ENCODE assay signal across 11 mouse cellular contexts in the genomic region with DNA sequence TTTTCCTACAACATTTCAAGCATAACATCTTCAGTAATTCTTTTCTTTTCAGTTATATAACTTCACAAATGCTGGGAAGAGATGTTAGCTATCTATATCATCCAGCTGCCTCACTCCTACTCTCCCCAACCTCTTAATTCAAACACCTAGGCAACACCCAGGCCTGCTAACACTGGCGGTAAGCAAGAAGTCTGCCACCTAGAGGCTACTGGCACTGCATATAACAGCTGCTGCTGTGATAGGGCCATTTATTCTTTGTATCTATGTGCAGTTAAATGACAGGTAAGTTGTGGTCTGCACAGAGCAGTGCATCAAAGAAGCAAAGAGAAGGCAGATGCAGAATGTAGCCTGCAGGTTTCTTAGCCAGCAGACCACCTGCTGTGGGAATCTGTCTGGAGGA. TPM values are rescaled to one million over a fixed set of nuclear protein-coding genes. Genes with fewer than 3 reads are reported as not detected.
DNase-seq lines count a peak whose midpoint lies in the region; ATAC-seq lines count a peak whose summit lies in the region.
"Had no signal": no experiment of that assay in that cellular context is flagged by ENCODE, and none has a peak within 500 bp of the region (broad histone marks: within the 10 kb centered on the region; RNA-seq: fewer than 3 reads in every experiment).

No protein-coding gene starts in this region.

- no peak overlapping the region for H3K27ac ChIP-seq in forebrain, embryonic 14.5 days (ENCODE audit: low read depth, low read length)
- no peak overlapping the region for H3K27ac ChIP-seq in forebrain, embryonic 12.5 days
- no peak overlapping the region for H3K27ac ChIP-seq in liver, embryonic 12.5 days
- no peak overlapping the region for H3K27ac ChIP-seq in liver, embryonic 11.5 days (ENCODE audit: low read depth, low read length)
- H3K27ac ChIP-seq: heart, embryonic 13.5 days; midbrain, embryonic 10.5 days had no signal

- no peaks in the 10 kb centered on the region for H3K9me3 ChIP-seq in forebrain, embryonic 14.5 days (replicated peaks; ENCODE audit: control insufficient read depth, low read length)
- no peaks in the 10 kb centered on the region for H3K9me3 ChIP-seq in forebrain, embryonic 12.5 days
- H3K9me3 ChIP-seq in liver, embryonic 12.5 days (replicated peaks): no peaks in the 10 kb centered on the region
- H3K9me3 ChIP-seq in liver, embryonic 11.5 days (ENCODE audit: control insufficient read depth, low read length): no peaks in the 10 kb centered on the region
- H3K9me3 ChIP-seq: heart, embryonic 13.5 days; midbrain, embryonic 10.5 days had no signal

- ATAC-seq in forebrain, embryonic 14.5 days: peak; percentile 44; the same call in 1 of the 2 replicates
- no peak for ATAC-seq in forebrain, embryonic 12.5 days (ENCODE audit: low FRiP score)
- 0 out of 2 replicates have a peak, but pooled peaks have one; percentile 32 for ATAC-seq in liver, embryonic 12.5 days
- no peak for ATAC-seq in liver, embryonic 11.5 days (replicated peaks; ENCODE audit: low FRiP score)

- WGBS in forebrain, embryonic 14.5 days: 37% methylated on average over 1 of the region's 1 CpGs
- WGBS in forebrain, embryonic 12.5 days: 43% methylated on average over 1 of the region's 1 CpGs
- 38% methylated on average over 1 of the region's 1 CpGs for WGBS in liver, embryonic 12.5 days (ENCODE audit: insufficient replicate concordance)
- WGBS in liver, embryonic 11.5 days: 55% methylated on average over 1 of the region's 1 CpGs

- no peak overlapping the region for H3K9ac ChIP-seq in forebrain, embryonic 14.5 days (ENCODE audit: low read length)
- H3K9ac ChIP-seq in forebrain, embryonic 12.5 days: no peak overlapping the region
- H3K9ac ChIP-seq in liver, embryonic 12.5 days: no peak overlapping the region
- H3K9ac ChIP-seq in liver, embryonic 11.5 days (ENCODE audit: low read depth, low read length): no peak overlapping the region
- H3K9ac ChIP-seq: heart, embryonic 13.5 days had no signal

- H3K27me3 ChIP-seq in forebrain, embryonic 14.5 days (replicated peaks; ENCODE audit: control insufficient read depth, insufficient read depth, low read length): no peaks in the 10 kb centered on the region
- no peaks in the 10 kb centered on the region for H3K27me3 ChIP-seq in forebrain, embryonic 12.5 days
- no peaks in the 10 kb centered on the region for H3K27me3 ChIP-seq in liver, embryonic 12.5 days (replicated peaks)
- no peaks in the 10 kb centered on the region for H3K27me3 ChIP-seq in liver, embryonic 11.5 days (replicated peaks; ENCODE audit: control insufficient read depth, insufficient read depth, low read length)
- H3K27me3 ChIP-seq: heart, embryonic 13.5 days had no signal

- no peaks in the 10 kb centered on the region for H3K4me1 ChIP-seq in forebrain, embryonic 14.5 days (ENCODE audit: control insufficient read depth, insufficient read depth, low read length)
- no peaks in the 10 kb centered on the region for H3K4me1 ChIP-seq in forebrain, embryonic 12.5 days
- no peaks in the 10 kb centered on the region for H3K4me1 ChIP-seq in liver, embryonic 12.5 days
- H3K4me1 ChIP-seq in liver, embryonic 11.5 days (replicated peaks; ENCODE audit: control insufficient read depth, insufficient read depth, low read length): no peaks in the 10 kb centered on the region
- H3K4me1 ChIP-seq: heart, embryonic 13.5 days; midbrain, embryonic 10.5 days had no signal

- H3K36me3 ChIP-seq in forebrain, embryonic 14.5 days (ENCODE audit: control insufficient read depth, insufficient read depth, low read length): peaks cover 93% of the 10 kb centered on the region
- peaks cover 92% of the 10 kb centered on the region for H3K36me3 ChIP-seq in forebrain, embryonic 12.5 days (replicated peaks)
- peaks cover 93% of the 10 kb centered on the region for H3K36me3 ChIP-seq in liver, embryonic 12.5 days
- H3K36me3 ChIP-seq in liver, embryonic 11.5 days (ENCODE audit: control insufficient read depth, insufficient read depth, low read length): peaks cover 58% of the 10 kb centered on the region

- no peak overlapping the region for H3K4me3 ChIP-seq in forebrain, embryonic 14.5 days (ENCODE audit: low read depth, low read length)
- H3K4me3 ChIP-seq in forebrain, embryonic 12.5 days (replicated peaks): no peak overlapping the region
- no peak overlapping the region for H3K4me3 ChIP-seq in liver, embryonic 12.5 days
- no peak overlapping the region for H3K4me3 ChIP-seq in liver, embryonic 11.5 days (ENCODE audit: low read depth, low read length)
- H3K4me3 ChIP-seq: heart, embryonic 13.5 days; midbrain, embryonic 10.5 days had no signal

- DNase-seq in forebrain, embryonic 14.5 days (ENCODE audit: low spot score): peak; percentile 45
- DNase-seq in liver, embryonic 11.5 days (ENCODE audit: low spot score): no peak
- DNase-seq in R1 (ENCODE audit: low read depth, low spot score): peak; percentile 56
- peak; percentile 24 for DNase-seq in retina, postnatal 1 day
- DNase-seq in adrenal gland, postnatal 25 days: no peak
- DNase-seq in urinary bladder, postnatal 4 days (ENCODE audit: low spot score in 2 of 2): no peak

- H3K4me2 ChIP-seq in forebrain, embryonic 14.5 days (ENCODE audit: low read length): no peak overlapping the region
- H3K4me2 ChIP-seq in forebrain, embryonic 12.5 days: no peak overlapping the region
- no peak overlapping the region for H3K4me2 ChIP-seq in liver, embryonic 12.5 days
- H3K4me2 ChIP-seq in liver, embryonic 11.5 days: no peak overlapping the region
- H3K4me2 ChIP-seq: heart, embryonic 13.5 days had no signal

RNA-seq across cellular contexts. Expression of gene Elp1, which starts 10.8 kb away (rescaled TPM):
- 72.4 and 78.2 TPM in 2 replicates for polyA plus RNA-seq in forebrain, embryonic 14.5 days (2014; fragmentation: Nextera tagmentation; extraction: Ambion mirVana)
- 84.7 and 90.3 TPM in 2 replicates for polyA plus RNA-seq in forebrain, embryonic 12.5 days (2016; fragmentation: Nextera tagmentation; extraction: Ambion mirVana)
- 28.6 and 30.2 TPM in 2 replicates for polyA plus RNA-seq in liver, embryonic 12.5 days (2016; fragmentation: Nextera tagmentation; extraction: Ambion mirVana)
- polyA plus RNA-seq in liver, embryonic 11.5 days (2014; fragmentation: Nextera tagmentation; extraction: Ambion mirVana): 64.5 and 66.8 TPM in 2 replicates
- 35.5 and 40.1 TPM in 2 replicates for total RNA-seq in adrenal gland, postnatal 25 days (2021)

RNA-seq across cellular contexts. Expression of gene Fam206a, which starts 10.8 kb away (rescaled TPM):
- polyA plus RNA-seq in forebrain, embryonic 14.5 days (2014; fragmentation: Nextera tagmentation; extraction: Ambion mirVana): 16.0 and 16.7 TPM in 2 replicates
- 20.6 and 21.9 TPM in 2 replicates for polyA plus RNA-seq in forebrain, embryonic 12.5 days (2016; fragmentation: Nextera tagmentation; extraction: Ambion mirVana)
- polyA plus RNA-seq in liver, embryonic 12.5 days (2016; fragmentation: Nextera tagmentation; extraction: Ambion mirVana): 9.4 and 11.4 TPM in 2 replicates
- polyA plus RNA-seq in liver, embryonic 11.5 days (2014; fragmentation: Nextera tagmentation; extraction: Ambion mirVana): 18.3 and 20.0 TPM in 2 replicates
- 13.1 and 14.6 TPM in 2 replicates for total RNA-seq in adrenal gland, postnatal 25 days (2021)

RNA-seq across cellular contexts. Expression of gene Actl7a, which starts 48.2 kb away (rescaled TPM):
- polyA plus RNA-seq in forebrain, embryonic 14.5 days (2014; fragmentation: Nextera tagmentation; extraction: Ambion mirVana): not detected in 2 replicates
- polyA plus RNA-seq in forebrain, embryonic 12.5 days (2016; fragmentation: Nextera tagmentation; extraction: Ambion mirVana): not detected in 2 replicates
- not detected in 2 replicates for polyA plus RNA-seq in liver, embryonic 12.5 days (2016; fragmentation: Nextera tagmentation; extraction: Ambion mirVana)
- not detected in 2 replicates for polyA plus RNA-seq in liver, embryonic 11.5 days (2014; fragmentation: Nextera tagmentation; extraction: Ambion mirVana)
- not detected in 2 replicates for total RNA-seq in adrenal gland, postnatal 25 days (2021)
- total RNA-seq: common myeloid progenitor, adult 5-6 weeks had no signal
- polyA plus RNA-seq: heart, embryonic 13.5 days; midbrain, embryonic 10.5 days had no signal

RNA-seq across cellular contexts. Expression of gene Actl7b, which starts 50.1 kb away (rescaled TPM):
- not detected in 2 replicates for polyA plus RNA-seq in forebrain, embryonic 14.5 days (2014; fragmentation: Nextera tagmentation; extraction: Ambion mirVana)
- polyA plus RNA-seq in forebrain, embryonic 12.5 days (2016; fragmentation: Nextera tagmentation; extraction: Ambion mirVana): not detected in 2 replicates
- polyA plus RNA-seq in liver, embryonic 12.5 days (2016; fragmentation: Nextera tagmentation; extraction: Ambion mirVana): not detected in 2 replicates
- polyA plus RNA-seq in liver, embryonic 11.5 days (2014; fragmentation: Nextera tagmentation; extraction: Ambion mirVana): not detected in 2 replicates
- total RNA-seq in adrenal gland, postnatal 25 days (2021): not detected in 2 replicates
- total RNA-seq: common myeloid progenitor, adult 5-6 weeks had no signal
- polyA plus RNA-seq: heart, embryonic 13.5 days; midbrain, embryonic 10.5 days had no signal

RNA-seq across cellular contexts. Expression of gene Gm26657, which starts 51.5 kb away (rescaled TPM):
- polyA plus RNA-seq in forebrain, embryonic 14.5 days (2014; fragmentation: Nextera tagmentation; extraction: Ambion mirVana): not detected in 2 replicates
- not detected in 2 replicates for polyA plus RNA-seq in forebrain, embryonic 12.5 days (2016; fragmentation: Nextera tagmentation; extraction: Ambion mirVana)
- polyA plus RNA-seq in liver, embryonic 12.5 days (2016; fragmentation: Nextera tagmentation; extraction: Ambion mirVana): not detected in 2 replicates
- not detected in 2 replicates for polyA plus RNA-seq in liver, embryonic 11.5 days (2014; fragmentation: Nextera tagmentation; extraction: Ambion mirVana)
- not detected in 2 replicates for total RNA-seq in adrenal gland, postnatal 25 days (2021)
- total RNA-seq: common myeloid progenitor, adult 5-6 weeks had no signal
- polyA plus RNA-seq: heart, embryonic 13.5 days; midbrain, embryonic 10.5 days had no signal

Comparison
In these comparisons a context has a peak if more than half of its experiments do, and no peak if none do; other contexts are left out.
1. ATAC-seq: peak in forebrain, embryonic 14.5 days (single experiment) and liver, embryonic 12.5 days (single experiment); none in forebrain, embryonic 12.5 days (single experiment) and liver, embryonic 11.5 days (single experiment).
2. DNase-seq: peak in forebrain, embryonic 14.5 days (single experiment), R1 (single experiment) and retina, postnatal 1 day (single experiment); none in liver, embryonic 11.5 days (single experiment), adrenal gland, postnatal 25 days (single experiment) and urinary bladder, postnatal 4 days (0 of 2).